Comparison of ENCODE assay signal across 16 mouse cellular contexts in the genomic region with DNA sequence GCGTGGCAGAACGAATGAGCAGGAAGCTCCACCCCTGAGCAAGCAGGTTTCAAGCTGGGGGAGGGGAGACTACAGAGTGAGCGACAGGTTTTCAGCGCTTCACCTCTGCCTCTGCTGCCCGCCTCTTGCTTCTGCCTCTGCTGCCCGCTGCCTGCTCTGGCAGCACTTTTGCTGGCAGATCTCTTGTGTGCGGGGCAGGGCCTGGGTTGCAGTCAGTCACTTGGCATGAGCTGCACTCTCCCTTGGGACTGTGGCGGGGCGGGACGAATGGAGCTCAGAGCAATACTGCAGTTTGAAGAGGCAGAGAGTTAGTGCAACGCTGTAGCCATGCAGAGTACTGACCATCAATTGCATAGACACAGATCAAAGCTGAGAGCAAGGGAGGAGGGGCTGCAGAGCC. TPM values are rescaled to one million over a fixed set of nuclear protein-coding genes. Genes with fewer than 3 reads are reported as not detected.
DNase-seq lines count a peak whose midpoint lies in the region.
"Had no signal": no experiment of that assay in that cellular context is flagged by ENCODE, and none has a peak within 500 bp of the region (broad histone marks: within the 10 kb centered on the region; RNA-seq: fewer than 3 reads in every experiment).

No protein-coding gene starts in this region.

- DNase-seq in adrenal gland, adult 2 months, result peak; percentile 17
- no peak for DNase-seq in adrenal gland, postnatal 4 days (ENCODE audit: low spot score in 2 of 2)
- DNase-seq in kidney, adult 9 months, result peak; percentile 22
- no peak for DNase-seq in kidney, postnatal 36 days
- DNase-seq in 3134 (ENCODE audit: extremely low read depth, insufficient read length, low spot score), result peak; percentile 78
- DNase-seq in adrenal gland, adult 8-10 months, result peak; percentile 2
- DNase-seq in cerebellum, adult 8-10 months, result no peak
- no peak for DNase-seq in natural killer cell, adult 2 months (ENCODE audit: low spot score in 2 of 2)
- DNase-seq: cerebellum, adult 2 months; gastrocnemius, postnatal 25 days; heart, postnatal 36 days; kidney, adult 18-20 months; layer of hippocampus, postnatal 36 days; liver, embryonic 13.5 days; midbrain, embryonic 14.5 days; thymus, postnatal 25 days had no signal

RNA-seq across cellular contexts. Expression of a gene that starts 45.0 kb away (rescaled TPM):
- under 1 TPM; 0.69 to 0.81 TPM for total RNA-seq in adrenal gland, adult 2 months (2021)
- polyA plus RNA-seq in adrenal gland, adult 2 months (2012; rRNA removed), result 0.12 and 0.15 TPM in 2 replicates
- total RNA-seq in adrenal gland, postnatal 4 days (2021), result 1 to 10 TPM; 1.2 to 1.3 TPM
- 1 to 10 TPM in 2 of 4 experiments, under 1 TPM in 2; 0.75 to 1.8 (median 1.0) TPM for total RNA-seq in adrenal gland, adult 8-10 months (2022)

Comparison
In these comparisons a context has a peak if more than half of its experiments do, and no peak if none do; other contexts are left out.
1. DNase-seq: peak in adrenal gland, adult 2 months (single experiment), kidney, adult 9 months (single experiment), 3134 (single experiment) and adrenal gland, adult 8-10 months (single experiment); none in adrenal gland, postnatal 4 days (0 of 2), kidney, postnatal 36 days (0 of 2), cerebellum, adult 8-10 months (single experiment) and natural killer cell, adult 2 months (0 of 2).